Mouse (Mus musculus) CH12.LX (cell line): ENCODE measurements around the gene Bpifa6. TPM values are rescaled to one million over a fixed set of nuclear protein-coding genes. Genes with fewer than 3 reads are reported as not detected.

Experiments used
- DNase-seq: peaks from one replicate; pipeline ENCODE4 v3.0.0-alpha.2; 2013; ENCODE audit errors: extremely low read depth
- H3K27ac ChIP-seq: 2 replicates; pipeline ENCODE4 v1.5.1; 2012; ENCODE audit warnings: low read depth, mild to moderate bottlenecking, control low read depth, moderate library complexity; ENCODE audit not compliant: insufficient read depth
- H3K27me3 ChIP-seq: replicated peaks from 2 replicates; pipeline ENCODE3; 2012; ENCODE audit warnings: inconsistent platforms
- H3K36me3 ChIP-seq, 2 experiments: replicated peaks in 1 of 2; 2 replicates each; pipeline versions ENCODE3 to v1.6.1; 2012; ENCODE audit warnings: inconsistent platforms in 1 of 2, low read length in 1 of 2, mild to moderate bottlenecking in 1 of 2, mixed read lengths in 1 of 2, moderate library complexity in 1 of 2; ENCODE audit not compliant: control insufficient read depth in 1 of 2, insufficient read depth in 1 of 2
- H3K4me1 ChIP-seq, 2 experiments: 2 replicates each; pipeline ENCODE4 v1.6.1; 2012; ENCODE audit warnings: inconsistent platforms in 1 of 2, moderate library complexity in 1 of 2; ENCODE audit not compliant: insufficient read depth in 2 of 2, control insufficient read depth in 1 of 2
- H3K4me2 ChIP-seq: 2 replicates; pipeline ENCODE4 v1.6.1; 2012; ENCODE audit warnings: low read depth, mild to moderate bottlenecking, control low read depth; ENCODE audit not compliant: poor library complexity, insufficient read depth, severe bottlenecking
- H3K4me3 ChIP-seq, 3 experiments: fragments of 150-350 bp in 1 of 3; sonication (generic) in 1 of 3; replicated peaks in 1 of 3; 2 replicates each; pipeline versions ENCODE3 to v1.5.1; 2011 to 2012; ENCODE audit warnings: low read depth in 2 of 3, low read length in 2 of 3, mild to moderate bottlenecking in 2 of 3, moderate library complexity in 2 of 3, control low read depth in 1 of 3, improper control_type of control experiment in 1 of 3, inconsistent platforms in 1 of 3, mixed read lengths in 1 of 3; ENCODE audit not compliant: poor library complexity in 1 of 3
- H3K79me2 ChIP-seq: replicated peaks from 2 replicates; pipeline ENCODE4 v1.6.1; 2012; ENCODE audit warnings: mild to moderate bottlenecking, moderate library complexity; ENCODE audit not compliant: control insufficient read depth, poor library complexity, insufficient read depth, severe bottlenecking; ENCODE audit errors: extremely low read depth
- H3K9ac ChIP-seq: 2 replicates; pipeline ENCODE4 v1.6.1; 2012; ENCODE audit warnings: low read depth, mild to moderate bottlenecking, control low read depth, moderate library complexity; ENCODE audit not compliant: insufficient read depth
- H3K9me3 ChIP-seq: replicated peaks from 2 replicates; pipeline ENCODE3; 2012; ENCODE audit warnings: low read length, inconsistent platforms, mixed read lengths
- BHLHE40 ChIP-seq: IDR thresholded peaks from 2 replicates; pipeline ENCODE4 v1.6.1; 2011; ENCODE audit warnings: mild to moderate bottlenecking, low read depth, low read length, improper control_type of control experiment
- CHD1 ChIP-seq: IDR thresholded peaks from 2 replicates; pipeline ENCODE4 v1.6.1; 2012; ENCODE audit warnings: low read depth, low read length, improper control_type of control experiment, inconsistent platforms
- CHD2 ChIP-seq: IDR thresholded peaks from 2 replicates; pipeline ENCODE4 v1.6.1; 2011; ENCODE audit warnings: low read length, improper control_type of control experiment
- CTCF ChIP-seq, 2 experiments: IDR thresholded peaks in 1 of 2; conservative IDR thresholded peaks in 1 of 2; 2 replicates each; pipeline ENCODE4 v1.5.1; 2011 to 2012; ENCODE audit warnings: low read depth in 2 of 2, low read length in 2 of 2, improper control_type of control experiment in 1 of 2, inconsistent platforms in 1 of 2, mild to moderate bottlenecking in 1 of 2, moderate library complexity in 1 of 2
- E2F4 ChIP-seq: IDR thresholded peaks from 2 replicates; pipeline ENCODE4 v1.6.1; 2011; ENCODE audit warnings: low read depth, low read length, improper control_type of control experiment; ENCODE audit not compliant: insufficient replicate concordance
- ETS1 ChIP-seq: conservative IDR thresholded peaks from 2 replicates; pipeline ENCODE4 v1.6.1; 2012; ENCODE audit warnings: low read depth, mild to moderate bottlenecking, inconsistent platforms, low read length, improper control_type of control experiment, moderate library complexity
- GABPA ChIP-seq: IDR thresholded peaks from 2 replicates; pipeline ENCODE4 v1.6.1; 2012; ENCODE audit warnings: low read depth, low read length, improper control_type of control experiment, inconsistent platforms; ENCODE audit not compliant: insufficient replicate concordance
- HCFC1 ChIP-seq: IDR thresholded peaks from 2 replicates; pipeline ENCODE4 v1.6.1; 2012; ENCODE audit warnings: low read depth, mild to moderate bottlenecking, inconsistent platforms, low read length, improper control_type of control experiment
- IRF4 ChIP-seq: IDR thresholded peaks from 2 replicates; pipeline ENCODE4 v1.6.1; 2014; ENCODE audit warnings: low read depth, mild to moderate bottlenecking, inconsistent platforms, low read length, improper control_type of control experiment
- JUN ChIP-seq: IDR thresholded peaks from 2 replicates; pipeline ENCODE4 v1.6.1; 2011; ENCODE audit warnings: low read depth, mild to moderate bottlenecking, low read length, improper control_type of control experiment, moderate library complexity; ENCODE audit not compliant: insufficient read depth
- MAFK ChIP-seq: IDR thresholded peaks from 2 replicates; pipeline ENCODE4 v1.6.1; 2011; ENCODE audit warnings: low read length, improper control_type of control experiment; ENCODE audit not compliant: insufficient replicate concordance
- MAX ChIP-seq: IDR thresholded peaks from 2 replicates; pipeline ENCODE4 v1.6.1; 2011; ENCODE audit warnings: low read length, improper control_type of control experiment
- MAZ ChIP-seq: IDR thresholded peaks from 2 replicates; pipeline ENCODE4 v1.6.1; 2012; ENCODE audit warnings: low read depth, mild to moderate bottlenecking, inconsistent platforms, low read length, improper control_type of control experiment, moderate library complexity
- MXI1 ChIP-seq: IDR thresholded peaks from 2 replicates; pipeline ENCODE4 v1.6.1; 2011; ENCODE audit warnings: mild to moderate bottlenecking, low read depth, low read length, improper control_type of control experiment
- MYC ChIP-seq: IDR thresholded peaks from 2 replicates; pipeline ENCODE4 v1.6.1; 2011; ENCODE audit warnings: low read depth, mild to moderate bottlenecking, improper control_type of control experiment, low read length
- NELFE ChIP-seq: IDR thresholded peaks from 2 replicates; pipeline ENCODE4 v1.6.1; 2011; ENCODE audit warnings: low read depth, low read length, improper control_type of control experiment
- NRF1 ChIP-seq: IDR thresholded peaks from 2 replicates; pipeline ENCODE4 v1.6.1; 2014; ENCODE audit warnings: low read depth, mild to moderate bottlenecking, inconsistent platforms, low read length, improper control_type of control experiment, moderate library complexity
- POLR2AphosphoS2 ChIP-seq: IDR thresholded peaks from 2 replicates; pipeline ENCODE4 v1.6.1; 2011; ENCODE audit warnings: low read depth, low read length, improper control_type of control experiment
- RAD21 ChIP-seq: IDR thresholded peaks from 2 replicates; pipeline ENCODE4 v1.6.1; 2011; ENCODE audit warnings: low read depth, mild to moderate bottlenecking, low read length, improper control_type of control experiment, moderate library complexity
- SMC3 ChIP-seq: IDR thresholded peaks from 2 replicates; pipeline ENCODE4 v1.6.1; 2011; ENCODE audit warnings: low read depth, low read length, improper control_type of control experiment
- USF1 ChIP-seq: IDR thresholded peaks from 2 replicates; pipeline ENCODE4 v1.6.1; 2014; ENCODE audit warnings: low read depth, mild to moderate bottlenecking, inconsistent platforms, low read length, improper control_type of control experiment
- USF2 ChIP-seq: conservative IDR thresholded peaks from 2 replicates; pipeline ENCODE4 v1.6.1; 2011; ENCODE audit warnings: low read depth, low read length, improper control_type of control experiment
- ZC3H11A ChIP-seq: IDR thresholded peaks from 2 replicates; pipeline ENCODE4 v1.6.1; 2012; ENCODE audit warnings: low read depth, mild to moderate bottlenecking, inconsistent platforms, low read length, improper control_type of control experiment
- ZNF384 ChIP-seq: IDR thresholded peaks from 2 replicates; pipeline ENCODE4 v1.6.1; 2012; ENCODE audit warnings: low read depth, low read length, improper control_type of control experiment, inconsistent platforms
- dilution Hi-C: fragments of 300-500 bp; cut with MboI; formaldehyde crosslinking; loops from 2 replicates; pipeline ENCODE4 v1.14.3; 2020; ENCODE audit warnings: low sequenced_read_pairs; ENCODE audit not compliant: extremely low pct_unique_long_range_greater_than_20kb, extremely low pct_ligation_motif_present
- in situ Hi-C: fragments of 300-500 bp; cut with MboI; formaldehyde crosslinking; loops from 3 replicates; pipeline ENCODE4 v1.14.3; 2019; ENCODE audit warnings: low sequenced_read_pairs, low pct_ligation_motif_present, low pct_unique_long_range_greater_than_20kb, mixed read lengths
- polyA plus RNA-seq: library from polyadenylated mRNA; unstranded; fragments of >175 nt; gene quantifications from 2 replicates; pipeline ENCODE4 v1.2.1, GENCODE M21; 2012; ENCODE audit warnings: low read depth; ENCODE audit not compliant: insufficient read length
- total RNA-seq, 2 experiments: library from RNA; depleted of rRNA; stranded (reverse); fragments of 300-350 nt in 1 of 2; fragments of >200 nt in 1 of 2; gene quantifications; 2 replicates each; pipeline ENCODE4 v1.2.3; 2012 to 2014

Gene Bpifa6
- total and polyA plus RNA-seq, 3 experiments, result not detected

GRCm38 (mm10) chr2:153995770-153996169, 21.0 kb downstream of the Bpifa6 start:
- no peaks in the 10 kb centered on the region for H3K36me3 ChIP-seq
- peak; percentile 43 for DNase-seq
- H3K4me1 ChIP-seq, result no peaks in the 10 kb centered on the region
- H3K79me2 ChIP-seq, result no peaks in the 10 kb centered on the region
- dilution Hi-C loops (no loop called here), in situ Hi-C loops (no loop called here)
- peaks cover 93% of the 10 kb centered on the region for H3K27me3 ChIP-seq
- TF ChIP-seq MAFK (no peak), RAD21 (peak; percentile 53), CTCF (conservative IDR thresholded peaks at IDR 0.05 in 1 of 2, IDR thresholded peaks at IDR 0.05 in 1 of 2; ENCODE audit: low read depth in 2 of 2, low read length in 2 of 2) (peak; percentile 80 to 90), SMC3 (peak; percentile 70)
- no peak overlapping the region for H3K27ac ChIP-seq
- H3K9ac ChIP-seq, result no peak overlapping the region
- no peak overlapping the region for H3K4me2 ChIP-seq
- H3K9me3 ChIP-seq, result no peaks in the 10 kb centered on the region
- no peak overlapping the region for H3K4me3 ChIP-seq

DNA sequence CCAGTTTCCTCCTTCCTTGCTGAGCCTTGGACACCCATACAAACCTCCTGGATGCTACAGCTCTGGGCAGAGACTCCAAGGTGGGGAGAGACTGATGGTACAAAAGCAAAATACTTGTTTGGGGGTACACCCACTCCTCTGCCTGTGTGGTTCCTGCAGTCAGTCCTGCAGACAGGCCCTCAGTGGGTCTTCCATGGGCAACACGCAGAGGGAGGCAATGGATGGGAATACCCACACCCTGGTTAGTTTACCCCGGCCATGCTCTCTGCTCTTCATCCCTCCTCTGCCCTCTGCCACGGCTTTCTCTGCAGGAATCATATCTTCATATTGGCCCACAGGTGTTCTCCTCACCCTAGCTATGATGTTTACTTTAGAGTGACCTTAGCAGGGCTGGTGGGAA, 25.8 kb downstream of the Bpifa6 start:
- no peak overlapping the region for H3K4me2 ChIP-seq
- no peak overlapping the region for H3K9ac ChIP-seq
- no peaks in the 10 kb centered on the region for H3K4me1 ChIP-seq
- no peaks in the 10 kb centered on the region for H3K36me3 ChIP-seq
- dilution Hi-C loops (no loop called here), in situ Hi-C loops (no loop called here)
- H3K27ac ChIP-seq, result no peak overlapping the region
- TF ChIP-seq BHLHE40 (no peak), JUN (no peak), USF2 (no peak), USF1 (no peak)
- H3K27me3 ChIP-seq, result peaks cover 94% of the 10 kb centered on the region
- H3K4me3 ChIP-seq, result no peak overlapping the region
- H3K79me2 ChIP-seq, result no peaks in the 10 kb centered on the region
- no peak for DNase-seq
- H3K9me3 ChIP-seq, result no peaks in the 10 kb centered on the region

DNA sequence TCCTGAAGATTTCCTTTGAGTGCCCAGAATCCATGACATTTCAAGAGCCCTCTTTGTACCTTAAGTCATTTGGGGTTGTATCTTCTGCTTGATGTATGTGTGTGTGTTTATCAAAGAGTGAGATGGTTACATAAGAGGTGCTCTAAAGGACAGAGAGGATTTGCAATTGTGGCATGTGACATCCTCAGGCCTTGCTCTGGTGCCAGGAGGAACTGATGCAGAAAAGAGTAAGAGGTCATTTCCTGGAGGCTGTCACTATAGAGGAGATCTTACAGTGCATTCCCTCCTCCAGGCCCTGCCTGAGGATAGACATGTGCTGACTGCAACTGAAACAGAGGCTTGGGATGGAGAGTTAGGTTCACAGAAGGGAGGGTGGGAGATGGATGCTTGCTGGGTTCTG, 26.3 kb downstream of the Bpifa6 start:
- in situ Hi-C loops (no loop called here), dilution Hi-C loops (no loop called here)
- Histone ChIP-seq H3K9me3 (no peaks in the 10 kb centered on the region), H3K9ac (no peak overlapping the region), H3K4me3 (no peak overlapping the region), H3K27me3 (peaks cover 96% of the 10 kb centered on the region), H3K79me2 (no peaks in the 10 kb centered on the region), H3K4me1 (no peaks in the 10 kb centered on the region), H3K4me2 (no peak overlapping the region), H3K27ac (no peak overlapping the region), H3K36me3 (no peaks in the 10 kb centered on the region)
- TF ChIP-seq GABPA, result no peak
- no peak for TF ChIP-seq POLR2AphosphoS2
- no peak for TF ChIP-seq ZNF384
- no peak for TF ChIP-seq ETS1
- no peak for TF ChIP-seq CHD1
- TF ChIP-seq CHD2, result no peak
- TF ChIP-seq MXI1, result no peak
- no peak for TF ChIP-seq USF2
- no peak for TF ChIP-seq JUN
- TF ChIP-seq MAZ, result no peak
- no peak for TF ChIP-seq NELFE
- TF ChIP-seq NRF1, result no peak
- no peak for TF ChIP-seq E2F4
- TF ChIP-seq HCFC1, result no peak
- TF ChIP-seq IRF4, result no peak
- no peak for TF ChIP-seq ZC3H11A
- TF ChIP-seq MYC, result no peak
- TF ChIP-seq MAX, result no peak
- no peak for TF ChIP-seq USF1
- no peak for DNase-seq
